Mouse (Mus musculus) R1 (cell line): ENCODE measurements at regions not wholly inside any gene's neighbourhood (a gene's known extent, or its start where the extent isn't known, plus 50 kb on each side); places are given as distances from the start of the nearest gene placed in this dataset.

ENCODE experiments used
- DNase-seq: peaks from one replicate; pipeline ENCODE4 v3.0.0-alpha.2; 2018; ENCODE audit warnings: low read depth, low spot score

GRCm38 (mm10) chr16:25042669-25043440 lies 243.8 kb upstream of the Tprg start:
- DNase-seq = peak; percentile 81

DNA sequence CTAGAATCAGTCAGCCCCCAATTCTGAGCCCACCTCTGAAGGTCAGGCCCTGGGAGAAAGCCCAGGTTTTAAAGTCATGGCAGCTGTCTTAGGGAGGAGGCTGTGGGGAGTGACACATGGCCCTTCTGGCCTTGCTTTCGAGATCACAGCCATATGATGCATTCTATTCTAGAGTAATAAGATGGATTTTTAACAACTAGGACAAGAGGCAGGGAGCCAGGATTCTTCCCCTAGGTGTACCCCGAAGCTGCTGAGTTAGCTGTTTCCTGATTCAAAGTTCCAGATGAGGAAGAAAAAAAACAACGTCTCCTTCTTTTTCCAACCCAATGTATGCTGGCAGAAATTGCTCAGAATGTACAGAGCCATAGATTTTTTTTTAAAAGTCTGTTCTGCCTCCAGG lies 242.0 kb upstream of the Tprg start:
- DNase-seq = no peak

GRCm38 (mm10) chr16:25047726-25048125 lies 238.9 kb upstream of the Tprg start:
- DNase-seq = no peak

DNA sequence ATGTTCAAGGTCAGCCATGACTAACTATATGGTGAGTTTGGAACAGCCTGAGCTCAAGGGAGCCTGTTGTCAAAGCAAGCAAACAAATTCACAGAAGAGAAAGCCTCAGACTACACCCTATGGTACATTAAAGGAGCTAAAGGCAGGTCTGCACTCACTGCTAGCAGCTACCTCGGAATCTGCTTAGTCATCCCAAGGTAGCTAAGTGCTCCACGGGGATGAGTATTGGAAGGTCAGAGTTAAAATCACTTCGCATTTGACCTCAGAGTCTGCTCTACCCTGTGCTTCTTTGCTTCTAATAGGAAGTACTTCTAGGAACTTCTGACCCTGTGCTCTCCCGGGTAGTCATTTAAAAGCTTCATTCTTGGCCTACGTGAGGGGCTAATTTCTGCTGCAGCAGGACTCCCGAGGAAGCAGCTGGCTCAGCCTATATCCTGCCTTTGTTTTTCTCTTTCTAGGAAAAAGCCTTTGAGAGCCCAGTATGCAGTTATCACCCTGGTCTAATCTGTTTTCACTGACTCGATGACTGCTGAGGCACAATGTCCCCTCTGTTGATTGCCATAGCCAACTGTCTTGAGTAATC lies 236.6 kb upstream of the Tprg start:
- DNase-seq = peak; percentile 91

DNA sequence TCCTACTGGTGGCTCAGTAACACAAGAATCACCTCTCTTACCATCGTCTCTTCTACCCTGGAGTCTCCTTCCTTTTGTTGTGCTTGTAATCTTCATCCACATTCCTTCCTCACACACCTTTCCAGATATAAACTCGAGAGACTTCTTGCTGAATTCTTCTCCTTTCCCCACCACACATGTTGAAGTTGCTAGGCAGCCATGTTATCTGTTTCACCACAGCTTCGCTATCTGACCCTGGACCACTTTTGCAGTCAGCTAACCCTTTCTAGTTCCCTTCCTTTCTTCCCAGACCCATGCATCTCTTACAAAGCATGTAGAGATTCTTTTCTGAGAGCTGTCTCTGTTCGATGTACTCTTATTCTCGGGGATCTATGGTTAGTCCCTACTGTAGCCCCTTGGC lies 235.6 kb upstream of the Tprg start:
- no peak for DNase-seq

- DNase-seq = no peak
Measured at GRCm38 (mm10) chr16:25052428-25052827, 234.2 kb upstream of the Tprg start.

- DNase-seq = no peak
Measured at GRCm38 (mm10) chr16:25052917-25053343, 233.7 kb upstream of the Tprg start.

- no peak for DNase-seq
Measured at GRCm38 (mm10) chr16:25054304-25054703, 232.3 kb upstream of the Tprg start.

- no peak for DNase-seq
Measured at GRCm38 (mm10) chr16:25055376-25055775, 231.2 kb upstream of the Tprg start.

DNA sequence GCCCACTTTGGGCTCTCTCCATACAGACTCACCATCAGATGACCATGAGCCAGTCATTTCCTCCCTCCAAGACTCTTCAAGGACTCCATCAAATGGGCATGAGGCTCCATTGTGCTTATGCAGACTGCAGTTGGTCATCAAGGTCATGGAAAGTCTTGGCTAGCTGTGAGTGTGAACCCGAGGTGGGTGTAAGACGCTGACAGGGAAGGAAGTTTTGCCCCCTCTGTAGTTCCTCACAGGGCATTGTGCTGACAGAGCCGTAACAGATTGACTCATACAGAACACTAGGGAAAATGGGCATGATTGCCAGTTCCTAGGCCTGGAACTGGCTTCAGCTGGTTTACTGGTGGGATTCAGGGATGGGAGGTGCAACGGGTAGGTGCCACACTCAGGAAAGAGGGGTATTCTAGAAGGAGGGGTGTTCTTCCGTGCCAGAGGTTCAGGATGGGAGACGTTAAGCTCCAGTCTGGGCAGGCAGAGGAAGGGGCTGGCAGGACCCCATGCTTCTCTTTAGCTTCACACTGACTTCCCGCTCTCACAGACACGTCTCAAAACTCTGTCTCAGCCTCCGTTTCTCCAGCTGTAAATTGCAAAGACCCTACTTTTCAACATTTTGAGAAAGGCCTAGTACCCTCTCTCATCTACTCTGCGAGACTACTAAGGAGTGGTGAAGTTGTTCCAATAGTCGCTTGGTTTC lies 228.4 kb upstream of the Tprg start:
- no peak for DNase-seq

DNA sequence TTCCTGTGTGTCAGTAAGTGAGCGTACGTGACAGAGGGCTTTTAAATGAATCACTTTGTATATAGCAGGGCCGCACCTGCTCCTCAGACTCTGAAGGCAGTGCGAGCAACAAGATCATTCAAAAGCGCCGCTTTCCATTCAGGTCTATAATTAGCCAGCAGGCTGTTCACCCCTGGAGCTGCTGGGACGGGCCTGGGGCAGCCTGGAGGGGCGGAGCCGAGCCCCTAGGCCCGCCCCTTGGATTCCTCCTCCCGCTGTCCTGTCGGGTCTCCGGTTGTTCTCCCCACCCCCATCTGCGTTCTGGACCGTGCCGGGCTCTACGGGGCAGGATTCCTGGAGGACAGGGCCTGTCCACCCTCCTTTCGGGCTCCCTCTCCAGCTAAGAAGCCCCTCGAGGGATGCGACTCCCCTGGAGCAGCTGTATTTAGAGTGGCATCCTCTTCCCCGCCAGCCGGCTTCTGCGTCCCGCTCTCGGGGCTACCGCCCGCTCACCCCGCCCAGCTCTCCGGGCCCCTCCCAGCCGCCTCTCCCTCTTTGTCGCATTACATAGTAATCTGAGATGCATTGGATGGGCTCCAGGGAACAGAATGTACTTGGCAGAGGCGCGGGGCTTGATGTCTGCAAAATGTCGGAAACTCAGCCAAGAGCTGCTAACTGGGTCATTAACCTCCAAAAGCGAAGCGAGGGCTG lies 227.7 kb upstream of the Tprg start:
- peak; percentile 96 for DNase-seq

- peak; percentile 93 for DNase-seq
Measured at GRCm38 (mm10) chr16:25059504-25059992, 227.1 kb upstream of the Tprg start.

GRCm38 (mm10) chr16:25060266-25060665 lies 226.4 kb upstream of the Tprg start:
- no peak for DNase-seq

DNA sequence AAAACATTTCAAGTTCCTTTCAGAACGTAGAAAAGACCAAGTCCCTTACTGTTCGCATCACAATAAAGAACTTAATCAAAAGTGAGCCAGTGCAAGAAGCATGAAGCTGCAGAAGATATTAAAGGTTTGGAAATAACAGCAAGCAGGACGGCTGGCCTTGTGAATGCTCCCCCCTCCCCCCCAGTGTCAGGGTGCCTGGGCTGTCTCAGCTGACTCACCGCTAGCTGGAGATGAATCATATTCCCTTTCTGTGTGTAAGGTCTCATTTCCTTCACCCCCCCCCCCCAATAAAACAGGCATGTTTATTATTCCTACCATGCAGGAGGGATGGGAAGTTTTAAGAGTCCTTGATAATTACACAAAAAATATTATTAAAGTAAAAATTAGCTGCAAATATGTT lies 225.0 kb upstream of the Tprg start:
- no peak for DNase-seq

GRCm38 (mm10) chr16:25063981-25064380 lies 222.6 kb upstream of the Tprg start:
- no peak for DNase-seq

DNA sequence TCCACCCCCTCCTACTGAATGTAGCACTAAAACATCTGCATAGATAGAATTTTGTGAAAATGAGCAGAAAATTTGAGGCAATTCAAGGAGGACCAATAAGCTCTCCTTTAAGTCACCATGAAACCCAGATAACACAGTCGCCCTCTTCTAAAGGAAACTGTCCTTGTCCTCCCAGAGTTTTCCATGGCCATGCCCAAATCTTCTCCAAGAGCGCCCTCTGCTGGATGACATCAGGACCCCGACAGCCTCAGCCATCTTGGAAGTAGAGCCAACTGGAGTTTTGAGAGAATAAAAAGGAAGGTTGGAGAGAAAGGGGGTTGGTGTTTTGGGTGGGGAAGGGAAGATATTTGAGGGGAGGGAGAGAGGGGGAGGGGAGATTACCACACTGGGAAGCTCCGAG lies 222.1 kb upstream of the Tprg start:
- peak; percentile 83 for DNase-seq

- no peak for DNase-seq
Measured at GRCm38 (mm10) chr16:25066822-25067221, 219.8 kb upstream of the Tprg start.

DNA sequence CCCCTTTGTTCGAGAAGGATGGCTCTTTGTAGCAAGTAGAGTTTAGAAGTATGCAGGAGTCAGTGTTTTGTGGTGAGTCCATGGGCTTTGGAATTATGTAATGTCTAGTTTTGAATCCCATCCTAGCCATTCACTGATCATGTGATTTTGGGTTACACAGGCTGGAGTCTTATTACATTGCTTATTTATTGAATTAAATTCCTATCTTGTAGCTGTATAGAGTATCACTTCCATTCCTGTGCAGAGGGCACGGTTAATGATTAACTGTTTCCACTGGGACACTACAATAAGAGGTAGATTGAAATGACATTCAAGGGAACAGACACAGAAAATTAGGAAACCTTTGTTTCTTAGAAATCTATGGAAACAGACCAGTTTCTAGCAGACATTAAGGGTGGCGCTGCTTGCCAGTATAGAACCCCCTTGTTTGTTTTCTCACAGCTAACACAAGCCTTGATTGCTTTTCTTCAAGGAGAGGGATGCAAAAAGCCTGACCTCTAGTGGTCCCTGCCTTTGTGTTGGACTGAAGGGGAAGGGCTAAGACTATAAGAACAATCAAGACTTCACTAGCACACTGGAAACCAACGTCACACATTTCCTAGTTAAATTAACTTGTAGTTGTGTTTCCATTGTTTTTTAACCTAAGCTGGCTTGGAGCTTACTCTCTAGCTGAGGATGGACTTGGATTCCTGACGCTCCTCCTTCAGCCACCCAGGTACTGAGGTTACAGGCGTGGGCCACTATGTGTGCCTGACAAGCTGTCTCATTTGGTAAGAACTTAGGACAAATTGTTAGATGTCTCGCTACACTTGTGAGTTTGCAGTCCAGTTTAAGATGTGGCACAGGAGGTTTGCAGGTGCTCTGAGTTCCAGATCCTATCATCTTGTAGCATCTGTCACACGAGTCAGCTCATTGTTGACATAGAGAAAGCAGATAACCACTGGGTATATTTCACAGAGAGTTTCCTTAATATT lies 219.1 kb upstream of the Tprg start:
- peak; percentile 75 for DNase-seq

GRCm38 (mm10) chr16:25080811-25081210 lies 205.8 kb upstream of the Tprg start:
- DNase-seq = no peak

DNA sequence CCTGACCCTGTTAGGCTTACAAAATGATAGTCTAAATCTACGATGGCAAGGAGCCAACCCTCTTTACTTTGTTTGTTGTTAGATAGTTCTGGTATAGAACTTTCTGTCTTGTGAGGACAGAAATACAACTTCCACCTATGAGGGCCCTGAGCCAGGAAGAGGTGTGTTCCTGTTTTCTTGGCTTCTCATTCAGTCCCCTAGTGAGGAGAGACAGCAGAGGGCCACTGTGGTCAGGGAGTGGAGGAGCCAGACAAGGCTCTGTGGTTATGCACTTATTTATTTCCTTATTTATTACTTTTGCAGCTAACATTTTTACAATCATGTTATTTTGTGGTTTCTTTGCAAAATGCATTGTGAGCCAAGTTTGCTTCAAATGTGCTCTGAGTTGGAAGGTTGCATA lies 202.9 kb upstream of the Tprg start:
- no peak for DNase-seq
